Mouse (Mus musculus) testis, adult 2 months (tissue): ENCODE results near the gene Lrguk. TPM values are rescaled to one million over a fixed set of nuclear protein-coding genes. Genes with fewer than 3 reads are reported as not detected.

ENCODE experiments used
- H3K27ac ChIP-seq: fragments of 200-500 bp; 2 replicates; pipeline ENCODE4 v1.5.1; 2012; ENCODE audit warnings: low read depth, low read length; ENCODE audit not compliant: control insufficient read depth, insufficient read depth
- H3K27me3 ChIP-seq: fragments of 200-500 bp; 2 replicates; pipeline ENCODE4 v1.6.1; 2012; ENCODE audit warnings: mild to moderate bottlenecking, low read length, moderate library complexity; ENCODE audit not compliant: control insufficient read depth, insufficient read depth
- H3K36me3 ChIP-seq: fragments of 200-500 bp; 2 replicates; pipeline ENCODE4 v1.6.1; 2012; ENCODE audit warnings: mild to moderate bottlenecking, low read length; ENCODE audit not compliant: control insufficient read depth, insufficient read depth
- H3K4me1 ChIP-seq: fragments of 200-500 bp; 2 replicates; pipeline ENCODE4 v1.6.1; 2012; ENCODE audit warnings: low read length; ENCODE audit not compliant: control insufficient read depth, insufficient read depth
- H3K4me3 ChIP-seq: fragments of 200-500 bp; 2 replicates; pipeline ENCODE4 v1.5.1; 2012; ENCODE audit warnings: low read depth, mild to moderate bottlenecking, low read length, moderate library complexity, mixed read lengths; ENCODE audit not compliant: control insufficient read depth
- CTCF ChIP-seq: fragments of 200-500 bp; IDR thresholded peaks from 2 replicates; pipeline ENCODE4 v1.5.1; 2012; ENCODE audit warnings: low read depth, mild to moderate bottlenecking, inconsistent platforms, low read length, moderate library complexity; ENCODE audit not compliant: control insufficient read depth, insufficient read depth, insufficient replicate concordance
- POLR2A ChIP-seq: fragments of 200-500 bp; IDR thresholded peaks from 2 replicates; pipeline ENCODE4 v1.6.1; 2012; ENCODE audit warnings: low read depth, mild to moderate bottlenecking, inconsistent platforms, low read length, moderate library complexity; ENCODE audit not compliant: control insufficient read depth
- polyA plus RNA-seq: library from polyadenylated mRNA; depleted of rRNA; stranded (reverse); fragments of >200 nt; gene quantifications from 2 replicates; pipeline ENCODE4 v1.2.3, GENCODE M21; 2012; rRNA removed

Lrguk gene
- polyA plus RNA-seq = 18.2 TPM in 2 replicates

GRCm38 (mm10) chr6:34028933-34029745 lies at the start of gene Lrguk:
Gene Lrguk (plus strand): TSS chr6:34029448.
- peak within 1 kb of the TSS; percentile 57; the same call in 1 of the 2 replicates for H3K27ac ChIP-seq

GRCm38 (mm10) chr6:33982709-33983108 lies 46.5 kb upstream of the Lrguk start:
- Histone ChIP-seq H3K4me3 (no peak overlapping the region; the same call in 1 of the 2 replicates), H3K27ac (no peak overlapping the region), H3K4me1 (peaks cover 5% of the 10 kb centered on the region), H3K36me3 (no peaks in the 10 kb centered on the region), H3K27me3 (no peaks in the 10 kb centered on the region)
- TF ChIP-seq CTCF (no peak), POLR2A (no peak)

More at GRCm38 (mm10) chr6:34028933-34029745, at the start of gene Lrguk:
- Histone ChIP-seq H3K36me3 (no peaks in the 10 kb centered on the region), H3K4me3 (peak within 1 kb of the TSS; percentile 98), H3K27me3 (no peaks in the 10 kb centered on the region), H3K4me1 (peaks cover 9% of the 10 kb centered on the region)
- TF ChIP-seq CTCF (no peak), POLR2A (peak; percentile 48; the same call in 1 of the 2 replicates)

- TF ChIP-seq POLR2A (no peak), CTCF (no peak)
- Histone ChIP-seq H3K27me3 (no peaks in the 10 kb centered on the region), H3K27ac (no peak overlapping the region), H3K4me1 (peaks cover 1% of the 10 kb centered on the region), H3K4me3 (no peak overlapping the region), H3K36me3 (no peaks in the 10 kb centered on the region)
Observed at GRCm38 (mm10) chr6:33987132-33987531, 42.1 kb upstream of the Lrguk start.

- H3K27ac ChIP-seq = no peak overlapping the region
- TF ChIP-seq POLR2A = no peak
- no peak for TF ChIP-seq CTCF
- H3K36me3 ChIP-seq = no peaks in the 10 kb centered on the region
- no peaks in the 10 kb centered on the region for H3K27me3 ChIP-seq
- peaks cover 5% of the 10 kb centered on the region for H3K4me1 ChIP-seq
- H3K4me3 ChIP-seq = peak overlapping the region; percentile 79
Observed at GRCm38 (mm10) chr6:33992213-33993034, 36.8 kb upstream of the Lrguk start.

GRCm38 (mm10) chr6:33993842-33994241 lies 35.4 kb upstream of the Lrguk start:
- TF ChIP-seq CTCF (no peak), POLR2A (no peak)

GRCm38 (mm10) chr6:33998590-33998989 lies 30.7 kb upstream of the Lrguk start:
- no peak for TF ChIP-seq POLR2A

More at GRCm38 (mm10) chr6:33993842-33994241, 35.4 kb upstream of the Lrguk start:
- Histone ChIP-seq H3K4me1 (peaks cover 13% of the 10 kb centered on the region), H3K36me3 (no peaks in the 10 kb centered on the region), H3K27ac (no peak overlapping the region), H3K27me3 (no peaks in the 10 kb centered on the region), H3K4me3 (no peak overlapping the region)

GRCm38 (mm10) chr6:33999530-33999929 lies 29.7 kb upstream of the Lrguk start:
- Histone ChIP-seq H3K27me3 (no peaks in the 10 kb centered on the region), H3K36me3 (no peaks in the 10 kb centered on the region), H3K4me3 (no peak overlapping the region), H3K27ac (no peak overlapping the region), H3K4me1 (peaks cover 10% of the 10 kb centered on the region)
- TF ChIP-seq CTCF = no peak
- TF ChIP-seq POLR2A = no peak

More at GRCm38 (mm10) chr6:33998590-33998989, 30.7 kb upstream of the Lrguk start:
- no peaks in the 10 kb centered on the region for H3K36me3 ChIP-seq
- H3K27ac ChIP-seq = no peak overlapping the region
- no peaks in the 10 kb centered on the region for H3K27me3 ChIP-seq
- H3K4me3 ChIP-seq = no peak overlapping the region
- H3K4me1 ChIP-seq = peaks cover 10% of the 10 kb centered on the region
